Mouse (Mus musculus): Measurements from ENCODE around the gene Gm10570. TPM values are rescaled to one million over a fixed set of nuclear protein-coding genes. Genes with fewer than 3 reads are reported as not detected.

Gene Gm10570
- polyA plus RNA-seq, 1 experiment from 2014 or later: 0.25 TPM

- H3K27ac ChIP-seq (ENCODE audit: low read length): no peak overlapping the region
Observed at GRCm38 (mm10) chr4:130289824-130290223, 18.6 kb downstream of the Gm10570 start.

GRCm38 (mm10) chr4:130286531-130286930 is 21.9 kb downstream of the Gm10570 start:
- H3K4me2 ChIP-seq (replicated peaks; ENCODE audit: low read depth, low read length): no peak overlapping the region
- no peaks in the 10 kb centered on the region for H3K4me1 ChIP-seq (ENCODE audit: insufficient read depth, low read depth, low read length)
- H3K36me3 ChIP-seq (ENCODE audit: insufficient read depth, low read length): no peaks in the 10 kb centered on the region
- no peaks in the 10 kb centered on the region for H3K9me3 ChIP-seq (ENCODE audit: low read length)
- TF ChIP-seq CTCF (IDR thresholded peaks at IDR 0.05) (no peak), EP300 (IDR thresholded peaks at IDR 0.05) (no peak)
- no peak for ATAC-seq
- no peak for DNase-seq (ENCODE audit: low spot score)
- H3K27me3 ChIP-seq (replicated peaks; ENCODE audit: insufficient read depth, low read length): no peaks in the 10 kb centered on the region
- H3K27ac ChIP-seq (ENCODE audit: low read length): no peak overlapping the region
- no peak overlapping the region for H3K4me3 ChIP-seq (ENCODE audit: low read depth, low read length)
- WGBS: 32% methylated on average over 3 of the region's 3 CpGs
- no peak overlapping the region for H3K9ac ChIP-seq (replicated peaks; ENCODE audit: low read depth)

More at GRCm38 (mm10) chr4:130289824-130290223, 18.6 kb downstream of the Gm10570 start:
- Histone ChIP-seq H3K36me3 (ENCODE audit: insufficient read depth, low read length) (no peaks in the 10 kb centered on the region), H3K9me3 (ENCODE audit: low read length) (no peaks in the 10 kb centered on the region), H3K27me3 (replicated peaks; ENCODE audit: insufficient read depth, low read length) (no peaks in the 10 kb centered on the region), H3K9ac (replicated peaks; ENCODE audit: low read depth) (no peak overlapping the region), H3K4me1 (ENCODE audit: insufficient read depth, low read depth, low read length) (no peaks in the 10 kb centered on the region), H3K4me2 (replicated peaks; ENCODE audit: low read depth, low read length) (no peak overlapping the region), H3K4me3 (ENCODE audit: low read depth, low read length) (no peak overlapping the region)
- TF ChIP-seq EP300 (IDR thresholded peaks at IDR 0.05): no peak
- TF ChIP-seq CTCF (IDR thresholded peaks at IDR 0.05): no peak
- 71% methylated on average over 3 of the region's 3 CpGs for WGBS
- DNase-seq (ENCODE audit: low spot score) (no peak), ATAC-seq (no peak)

- no peak overlapping the region for H3K4me3 ChIP-seq (ENCODE audit: low read depth, low read length)
- H3K9me3 ChIP-seq (ENCODE audit: low read length): no peaks in the 10 kb centered on the region
- no peak overlapping the region for H3K9ac ChIP-seq (replicated peaks; ENCODE audit: low read depth)
- DNase-seq (ENCODE audit: low spot score) (no peak), ATAC-seq (no peak)
- no peaks in the 10 kb centered on the region for H3K36me3 ChIP-seq (ENCODE audit: insufficient read depth, low read length)
- 77% methylated on average over 9 of the region's 9 CpGs for WGBS
- H3K27ac ChIP-seq (ENCODE audit: low read length): no peak overlapping the region
- H3K4me1 ChIP-seq (ENCODE audit: insufficient read depth, low read depth, low read length): no peaks in the 10 kb centered on the region
- TF ChIP-seq CTCF (IDR thresholded peaks at IDR 0.05): no peak
- no peak for TF ChIP-seq EP300 (IDR thresholded peaks at IDR 0.05)
- no peaks in the 10 kb centered on the region for H3K27me3 ChIP-seq (replicated peaks; ENCODE audit: insufficient read depth, low read length)
- no peak overlapping the region for H3K4me2 ChIP-seq (replicated peaks; ENCODE audit: low read depth, low read length)
Observed at GRCm38 (mm10) chr4:130283826-130284225, 24.6 kb downstream of the Gm10570 start.

- Histone ChIP-seq H3K4me1 (ENCODE audit: insufficient read depth, low read depth, low read length) (no peaks in the 10 kb centered on the region), H3K9ac (replicated peaks; ENCODE audit: low read depth) (no peak overlapping the region), H3K9me3 (ENCODE audit: low read length) (no peaks in the 10 kb centered on the region), H3K4me2 (replicated peaks; ENCODE audit: low read depth, low read length) (no peak overlapping the region), H3K27me3 (replicated peaks; ENCODE audit: insufficient read depth, low read length) (no peaks in the 10 kb centered on the region), H3K4me3 (ENCODE audit: low read depth, low read length) (no peak overlapping the region), H3K27ac (ENCODE audit: low read length) (no peak overlapping the region), H3K36me3 (ENCODE audit: insufficient read depth, low read length) (no peaks in the 10 kb centered on the region)
- WGBS: 71% methylated on average over 5 of the region's 5 CpGs
- no peak for TF ChIP-seq EP300 (IDR thresholded peaks at IDR 0.05)
- no peak for TF ChIP-seq CTCF (IDR thresholded peaks at IDR 0.05)
- DNase-seq (ENCODE audit: low spot score) (no peak), ATAC-seq (no peak)
Observed at GRCm38 (mm10) chr4:130282856-130283255, 25.6 kb downstream of the Gm10570 start.

GRCm38 (mm10) chr4:130279105-130279504 is 29.4 kb downstream of the Gm10570 start, which contains the start of gene Serinc2:
Gene Serinc2 (minus strand): TSS chr4:130279205.
- DNase-seq (ENCODE audit: low spot score): no peak
- no peak for ATAC-seq
- WGBS: 62% methylated on average over 2 of the region's 2 CpGs
- H3K4me1 ChIP-seq (ENCODE audit: insufficient read depth, low read depth, low read length): peaks cover 6% of the 10 kb centered on the region; the same call in 1 of the 2 replicates
- peaks cover 14% of the 10 kb centered on the region; the same call in 1 of the 2 replicates for H3K27me3 ChIP-seq (replicated peaks; ENCODE audit: insufficient read depth, low read length)
- no peaks in the 10 kb centered on the region for H3K36me3 ChIP-seq (ENCODE audit: insufficient read depth, low read length)
- no peak within 1 kb of the TSS for H3K4me3 ChIP-seq (ENCODE audit: low read depth, low read length)
- no peak within 1 kb of the TSS for H3K9ac ChIP-seq (replicated peaks; ENCODE audit: low read depth)
- no peak for TF ChIP-seq EP300 (IDR thresholded peaks at IDR 0.05)
- TF ChIP-seq CTCF (IDR thresholded peaks at IDR 0.05): no peak
- no peak within 1 kb of the TSS for H3K27ac ChIP-seq (ENCODE audit: low read length)
- H3K4me2 ChIP-seq (replicated peaks; ENCODE audit: low read depth, low read length): no peak within 1 kb of the TSS
- H3K9me3 ChIP-seq (ENCODE audit: low read length): no peaks in the 10 kb centered on the region

GRCm38 (mm10) chr4:130276573-130277176 is 31.8 kb downstream of the Gm10570 start:
- H3K4me3 ChIP-seq (ENCODE audit: low read depth, low read length): no peak overlapping the region
- H3K9me3 ChIP-seq (ENCODE audit: low read length): no peaks in the 10 kb centered on the region
- H3K27ac ChIP-seq (ENCODE audit: low read length): no peak overlapping the region
- H3K36me3 ChIP-seq (ENCODE audit: insufficient read depth, low read length): no peaks in the 10 kb centered on the region
- peaks cover 6% of the 10 kb centered on the region; the same call in 1 of the 2 replicates for H3K4me1 ChIP-seq (ENCODE audit: insufficient read depth, low read depth, low read length)
- ATAC-seq: no peak
- DNase-seq (ENCODE audit: low spot score): no peak
- H3K27me3 ChIP-seq (replicated peaks; ENCODE audit: insufficient read depth, low read length): peaks cover 14% of the 10 kb centered on the region; the same call in 1 of the 2 replicates
- no peak overlapping the region for H3K9ac ChIP-seq (replicated peaks; ENCODE audit: low read depth)
- H3K4me2 ChIP-seq (replicated peaks; ENCODE audit: low read depth, low read length): no peak overlapping the region
- TF ChIP-seq CTCF (IDR thresholded peaks at IDR 0.05): no peak
- TF ChIP-seq EP300 (IDR thresholded peaks at IDR 0.05): no peak
- WGBS: 58% methylated on average over 7 of the region's 7 CpGs
